Mouse (Mus musculus) gastrocnemius, adult 2 months (tissue): ENCODE measurements around the gene Actc1. TPM values are rescaled to one million over a fixed set of nuclear protein-coding genes. Genes with fewer than 3 reads are reported as not detected.

Source experiments
- DNase-seq: peaks from one replicate; pipeline ENCODE4 v3.0.0; 2022
- H3K27ac ChIP-seq: fragments of 200-600 bp; 2 replicates; pipeline ENCODE4 v1.8.1; 2022; ENCODE audit warnings: mild to moderate bottlenecking
- H3K4me3 ChIP-seq: fragments of 200-600 bp; 2 replicates; pipeline ENCODE4 v1.8.1; 2022; ENCODE audit warnings: mild to moderate bottlenecking, moderate library complexity
- CTCF ChIP-seq: fragments of 200-600 bp; IDR thresholded peaks from 2 replicates; pipeline ENCODE4 v1.8.1; 2022; ENCODE audit warnings: antibody characterized with exemption, mild to moderate bottlenecking, moderate library complexity
- intact Hi-C: fragments of 180-260 bp; cut with DNase I; formaldehyde crosslinking; loops from one replicate; pipeline ENCODE4 v1.15.1; 2025
- total RNA-seq, 2 experiments: library from RNA; stranded (reverse); gene quantifications; 2 replicates each; pipeline ENCODE4 v1.2.3; 2021

Gene Actc1
- total RNA-seq, 2 experiments from 2014 or later = 143 to 261 TPM

DNA sequence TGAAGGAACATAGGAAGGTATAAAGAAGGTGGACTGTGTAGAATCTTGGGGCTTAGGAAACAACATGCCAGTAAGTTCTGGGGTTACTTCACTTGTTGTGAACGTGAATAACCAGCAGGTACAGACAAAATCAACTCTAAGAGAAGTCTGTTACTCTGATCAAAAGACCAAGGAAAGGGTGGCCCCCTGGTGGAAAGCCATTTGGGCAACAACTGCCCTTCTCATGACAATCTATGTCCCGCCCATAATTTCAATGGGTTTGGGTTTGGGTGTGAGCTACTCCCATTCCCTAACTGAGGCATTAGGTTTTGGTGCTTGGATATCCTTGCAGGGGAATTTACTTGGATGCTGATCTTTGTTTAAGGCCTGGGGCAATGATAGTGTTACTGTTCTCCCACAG lies 10.7 kb upstream of the Actc1 start:
- Histone ChIP-seq H3K27ac (no peak overlapping the region), H3K4me3 (no peak overlapping the region)
- intact Hi-C loops = no loop called here
- no peak for DNase-seq
- no peak for TF ChIP-seq CTCF

DNA sequence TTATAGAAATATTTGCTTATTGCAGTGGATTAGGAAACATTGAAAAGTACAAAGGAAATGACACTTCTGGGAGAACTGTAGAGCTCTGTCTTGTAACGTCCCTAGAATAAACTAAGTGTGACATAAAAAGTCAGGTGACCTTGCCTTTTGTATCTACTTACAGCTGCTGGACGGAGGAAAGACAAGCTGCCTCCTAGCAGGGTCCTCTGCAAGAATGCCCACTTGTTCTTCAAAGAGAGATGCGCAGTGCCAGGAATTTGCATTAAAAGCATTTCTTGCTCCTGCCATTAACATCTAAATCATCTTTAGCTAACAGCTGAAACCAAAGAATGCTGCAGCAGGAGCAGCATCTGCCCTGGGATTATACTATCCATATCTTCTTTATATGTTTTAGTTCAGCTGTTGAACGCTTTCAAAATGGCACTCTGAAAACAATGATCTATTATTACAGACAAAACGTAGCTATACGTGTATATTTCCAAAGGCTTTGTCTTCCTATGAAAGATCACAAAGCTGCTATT lies 6.8 kb upstream of the Actc1 start:
- Histone ChIP-seq H3K4me3 (no peak overlapping the region), H3K27ac (no peak overlapping the region)
- TF ChIP-seq CTCF = no peak
- intact Hi-C loops = no loop called here
- no peak for DNase-seq

DNA sequence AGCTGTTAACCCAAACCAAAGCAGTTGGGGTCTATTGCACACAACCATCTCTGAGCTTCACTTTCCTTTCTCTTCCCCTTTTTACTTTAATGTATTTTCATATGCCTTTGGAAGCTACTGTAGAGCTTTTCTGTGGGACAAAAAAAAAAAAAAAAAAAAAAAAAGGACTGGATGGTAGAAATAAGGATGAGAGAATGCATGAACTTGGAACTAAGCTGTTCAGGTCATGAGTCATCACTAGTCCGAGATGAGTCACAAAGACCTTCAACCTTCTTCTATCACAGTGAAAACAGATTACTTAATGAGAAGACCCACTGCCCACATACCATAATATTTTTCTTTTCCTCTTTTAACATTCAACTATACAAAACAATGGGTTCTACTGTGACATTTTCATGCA lies 6.3 kb upstream of the Actc1 start:
- TF ChIP-seq CTCF = no peak
- H3K27ac ChIP-seq = no peak overlapping the region
- DNase-seq = no peak
- H3K4me3 ChIP-seq = no peak overlapping the region
- intact Hi-C loops = no loop called here

DNA sequence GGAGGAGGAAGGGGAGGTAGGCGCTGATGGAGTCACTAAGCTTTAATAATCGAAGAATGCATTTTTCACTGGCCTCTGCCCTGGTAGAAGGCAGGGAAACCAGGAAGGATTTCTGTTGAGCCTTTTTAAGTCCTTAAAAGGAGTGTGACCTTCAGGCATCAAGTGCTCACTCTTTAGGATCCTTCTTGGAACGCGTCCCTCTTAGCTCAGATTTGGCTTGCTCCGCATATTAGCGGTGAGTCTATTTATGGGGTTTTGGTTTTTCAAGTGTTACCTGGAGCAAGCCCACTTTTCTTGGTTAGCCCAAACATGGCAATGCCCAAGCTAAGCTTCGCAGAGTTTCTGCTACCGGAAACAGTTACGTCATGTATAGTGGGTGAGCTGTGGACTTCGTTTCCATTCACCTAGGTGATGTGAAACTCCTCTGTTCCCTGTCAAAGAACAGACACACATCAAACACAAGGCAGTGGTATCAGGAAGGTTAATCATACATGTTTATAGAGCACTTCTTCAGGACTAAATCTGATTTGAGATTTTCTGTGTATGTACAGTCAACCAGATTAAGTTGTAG lies 5.0 kb upstream of the Actc1 start:
- no peak overlapping the region for H3K4me3 ChIP-seq
- peak; percentile 36 for DNase-seq
- no peak for TF ChIP-seq CTCF
- intact Hi-C loops = no loop called here
- peak overlapping the region; percentile 82 for H3K27ac ChIP-seq

DNA sequence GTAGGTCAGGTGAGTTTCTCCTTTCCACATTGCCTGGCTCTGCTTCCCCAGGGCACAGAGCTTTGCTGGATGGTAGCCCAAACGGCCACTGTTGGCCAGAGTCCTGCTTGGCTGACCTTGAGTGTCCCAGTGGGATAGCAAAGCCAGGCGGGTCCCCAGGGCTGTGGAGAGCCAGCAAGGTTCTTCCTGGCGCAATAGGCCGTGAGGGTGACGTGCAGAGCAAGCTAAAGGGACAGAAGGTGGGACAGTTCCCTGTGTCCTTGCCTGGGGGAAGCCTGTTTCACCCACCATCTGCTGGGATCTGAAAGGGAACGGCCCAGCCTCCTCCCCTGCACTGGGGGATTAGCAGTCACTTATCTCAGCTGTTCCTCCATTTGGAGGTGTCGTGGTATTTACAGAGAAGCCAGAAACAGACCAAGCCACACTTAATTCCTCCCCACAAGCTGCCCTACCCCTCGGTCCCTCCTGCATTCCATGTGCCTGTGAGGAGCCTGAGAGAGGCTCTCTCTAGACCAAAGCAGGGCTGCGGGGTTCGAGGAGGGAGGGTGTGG lies 4.0 kb upstream of the Actc1 start:
- peak overlapping the region; percentile 82 for H3K27ac ChIP-seq
- no peak for TF ChIP-seq CTCF
- peak; percentile 83 for DNase-seq
- intact Hi-C loops = no loop called here
- H3K4me3 ChIP-seq = peak overlapping the region; percentile 23

GRCm38 (mm10) chr2:114054129-114054528 lies 781 bp upstream of the Actc1 start:
- Histone ChIP-seq H3K27ac (no peak overlapping the region), H3K4me3 (no peak overlapping the region)
- DNase-seq = no peak
- intact Hi-C loops = loop anchor here (5.0 kb wide), 2 partner anchors 83 to 902 kb away; no protein-coding TSS in a partner anchor
- no peak for TF ChIP-seq CTCF

DNA sequence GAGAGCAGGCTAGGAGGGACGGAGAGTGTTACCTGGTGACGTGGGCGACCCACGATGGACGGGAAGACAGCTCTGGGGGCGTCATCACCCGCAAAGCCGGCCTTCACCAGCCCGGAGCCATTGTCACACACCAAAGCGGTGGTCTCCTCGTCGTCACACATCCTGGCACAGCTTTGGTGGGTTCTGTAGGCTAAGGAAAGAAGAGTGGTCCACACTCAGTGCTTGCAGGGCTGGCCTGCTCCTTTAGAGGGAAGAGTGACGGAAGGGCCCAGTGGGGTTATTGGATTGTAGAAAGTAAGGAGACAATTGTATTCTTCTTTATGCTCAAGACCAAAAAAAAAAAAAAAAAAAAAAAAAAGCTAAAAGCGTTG lies 1.5 kb downstream of the Actc1 start:
- intact Hi-C loops = loop anchor here (5.0 kb wide), 2 partner anchors 85 to 900 kb away; no protein-coding TSS in a partner anchor
- DNase-seq = no peak
- Histone ChIP-seq H3K4me3 (peak overlapping the region; percentile 57), H3K27ac (peak overlapping the region; percentile 43; the same call in 1 of the 2 replicates)
- TF ChIP-seq CTCF = no peak

DNA sequence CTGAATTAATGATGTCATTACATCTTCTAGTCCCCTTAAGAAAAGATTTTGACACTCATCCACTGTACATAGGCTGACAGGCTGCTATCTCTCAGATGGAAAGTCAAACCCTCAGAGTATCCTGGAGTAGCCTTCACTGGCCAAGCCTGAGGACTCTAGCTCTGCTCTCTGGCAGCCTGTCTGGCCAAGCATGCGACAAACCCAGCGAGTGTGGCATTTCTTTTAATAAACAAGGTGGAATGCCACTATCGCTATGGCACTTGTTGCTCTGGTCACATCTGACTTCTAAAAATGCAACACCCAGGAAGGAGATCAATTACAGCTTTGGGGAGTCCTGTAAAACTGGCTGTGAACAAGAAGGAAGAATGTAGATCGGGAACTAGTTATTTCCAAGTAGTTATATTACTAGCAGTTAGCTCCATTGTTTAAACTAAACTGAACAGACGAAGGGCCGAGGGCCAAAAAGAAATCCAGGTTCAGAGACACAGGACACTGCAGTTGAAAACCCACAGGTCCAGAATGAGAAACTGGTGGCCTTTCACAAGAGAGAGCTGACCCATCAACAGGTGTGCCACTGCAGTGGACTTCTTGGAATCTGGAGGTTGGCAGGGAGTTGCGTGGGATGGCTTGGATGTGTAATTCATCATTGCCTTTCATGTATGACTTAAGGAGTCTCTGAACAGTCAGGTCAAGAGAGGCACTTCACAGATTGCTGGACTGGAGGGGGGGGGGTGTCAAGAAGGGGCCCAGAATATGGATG lies 2.1 kb downstream of the Actc1 start:
- Histone ChIP-seq H3K27ac (peak overlapping the region; percentile 43; the same call in 1 of the 2 replicates), H3K4me3 (peak overlapping the region; percentile 57)
- TF ChIP-seq CTCF = no peak
- DNase-seq = peak; percentile 42
- intact Hi-C loops = loop anchor here (5.0 kb wide), 2 partner anchors 86 to 899 kb away; no protein-coding TSS in a partner anchor

- H3K27ac ChIP-seq = no peak overlapping the region
- DNase-seq = no peak
- no peak for TF ChIP-seq CTCF
- no peak overlapping the region for H3K4me3 ChIP-seq
- intact Hi-C loops = loop anchor here (5.0 kb wide), 2 partner anchors 87 to 898 kb away; no protein-coding TSS in a partner anchor
Measured at GRCm38 (mm10) chr2:114050150-114050549, 3.2 kb downstream of the Actc1 start.

- H3K4me3 ChIP-seq = no peak overlapping the region
- H3K27ac ChIP-seq = no peak overlapping the region
- no peak for DNase-seq
- intact Hi-C loops = no loop called here
- TF ChIP-seq CTCF = no peak
Measured at GRCm38 (mm10) chr2:114049372-114049771, 4.0 kb downstream of the Actc1 start.

GRCm38 (mm10) chr2:114047960-114048611 lies 5.3 kb downstream of the Actc1 start:
- H3K4me3 ChIP-seq = no peak overlapping the region
- intact Hi-C loops = no loop called here
- no peak overlapping the region for H3K27ac ChIP-seq
- no peak for DNase-seq
- no peak for TF ChIP-seq CTCF

- Histone ChIP-seq H3K27ac (no peak overlapping the region), H3K4me3 (no peak overlapping the region)
- TF ChIP-seq CTCF = no peak
- no peak for DNase-seq
- intact Hi-C loops = no loop called here
Measured at GRCm38 (mm10) chr2:114046151-114046664, 7.1 kb downstream of the Actc1 start.
